Mouse (Mus musculus) embryonic fibroblast, embryonic 13.5 days (primary cell): Measurements from ENCODE around the gene Ccdc181.

Experiments used
- CTCF ChIP-seq: IDR thresholded peaks from 2 replicates; pipeline ENCODE4 v1.5.1; 2011; ENCODE audit warnings: mild to moderate bottlenecking, control low read depth, low read length, moderate library complexity, borderline replicate concordance; ENCODE audit not compliant: insufficient read depth
- POLR2A ChIP-seq: IDR thresholded peaks from 2 replicates; pipeline ENCODE4 v1.6.1; 2011; ENCODE audit warnings: low read depth, mild to moderate bottlenecking, control low read depth, low read length, moderate library complexity

GRCm38 (mm10) chr1:164317261-164317660, 41.9 kb downstream of the Ccdc181 start:
- TF ChIP-seq POLR2A (no peak), CTCF (no peak)
